Mouse (Mus musculus) lung, adult 2 months (tissue): ENCODE measurements around the gene Mrps6. TPM values are rescaled to one million over a fixed set of nuclear protein-coding genes. Genes with fewer than 3 reads are reported as not detected.
"Not testable (repeated sequence)": the region's sequence is repeated elsewhere in the genome, so short reads cannot be mapped to it uniquely, and the experiment has no call there.

Experiments
- DNase-seq: peaks from one replicate; pipeline ENCODE4 v3.0.0; 2022
- H3K4me1 ChIP-seq: fragments of 200-500 bp; 2 replicates; pipeline ENCODE4 v1.6.1; 2011; ENCODE audit warnings: low read length; ENCODE audit not compliant: control insufficient read depth, insufficient read depth
- H3K4me3 ChIP-seq: fragments of 200-500 bp; replicated peaks from 2 replicates; pipeline ENCODE3; 2011; ENCODE audit warnings: low read depth, mild to moderate bottlenecking, control low read depth, low read length; ENCODE audit errors: extremely low read depth
- CTCF ChIP-seq: fragments of 200-500 bp; IDR thresholded peaks from 2 replicates; pipeline ENCODE4 v1.5.1; 2011; ENCODE audit warnings: mild to moderate bottlenecking, low read length, control low read depth; ENCODE audit not compliant: insufficient read depth
- POLR2A ChIP-seq: fragments of 200-500 bp; IDR thresholded peaks from 2 replicates; pipeline ENCODE4 v1.6.1; 2011; ENCODE audit warnings: low read depth, mild to moderate bottlenecking, control low read depth, low read length, borderline replicate concordance; ENCODE audit errors: extremely low read depth
- WGBS: fragments of 180-500 bp; shearing (Covaris S2); methylation state at CpG from one replicate; pipeline ENCODE4 v1.1.7; 2018; 5-methylcytosine and 5-hydroxymethylcytosine counted together
- polyA plus RNA-seq: library from polyadenylated mRNA; depleted of rRNA; stranded (reverse); fragments of >200 nt; gene quantifications from 2 replicates; pipeline ENCODE4 v1.2.3, GENCODE M21; 2012

Mrps6 gene
- polyA plus RNA-seq, 1 experiment = 15.7 TPM

- Histone ChIP-seq H3K4me1 (no peaks in the 10 kb centered on the region), H3K4me3 (no peak overlapping the region)
- WGBS = 88% methylated on average over 16 of the region's 16 CpGs
- DNase-seq = no peak
- TF ChIP-seq CTCF = no peak
- no peak for TF ChIP-seq POLR2A
Measured at GRCm38 (mm10) chr16:92099598-92099997, 41.5 kb downstream of the Mrps6 start.

DNA sequence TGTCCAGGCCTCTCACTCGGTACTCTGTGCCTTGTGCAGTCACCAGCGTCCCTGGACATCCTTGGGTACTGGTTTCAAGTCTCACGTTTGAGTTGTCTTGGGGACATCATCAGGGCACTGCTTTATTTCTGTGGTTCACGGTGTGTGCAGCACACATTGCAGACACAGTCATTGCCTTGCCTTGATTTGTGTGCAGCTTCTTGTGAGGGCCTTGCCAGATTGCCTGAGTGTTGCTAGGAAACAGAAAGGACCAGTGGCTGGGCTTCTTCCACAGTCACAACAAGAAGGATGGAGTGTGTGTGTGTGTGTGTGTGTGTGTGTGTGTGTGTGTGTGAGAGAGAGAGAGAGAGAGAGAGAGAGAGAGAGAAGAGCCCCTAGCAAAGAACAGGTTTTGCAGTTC lies 42.0 kb downstream of the Mrps6 start:
- DNase-seq = no peak
- TF ChIP-seq POLR2A = no peak
- TF ChIP-seq CTCF = no peak
- 80% methylated on average over 4 of the region's 4 CpGs for WGBS
- H3K4me3 ChIP-seq = no peak overlapping the region
- no peaks in the 10 kb centered on the region for H3K4me1 ChIP-seq

GRCm38 (mm10) chr16:92102115-92102514 lies 44.0 kb downstream of the Mrps6 start:
- WGBS = 85% methylated on average over 5 of the region's 5 CpGs
- no peaks in the 10 kb centered on the region for H3K4me1 ChIP-seq
- no peak overlapping the region for H3K4me3 ChIP-seq
- TF ChIP-seq POLR2A (no peak), CTCF (no peak)
- no peak for DNase-seq

- 92% methylated on average over 7 of the region's 7 CpGs for WGBS
- H3K4me3 ChIP-seq, H3K4me1 ChIP-seq, DNase-seq: not testable (repeated sequence)
Measured at GRCm38 (mm10) chr16:92102931-92103330, 44.9 kb downstream of the Mrps6 start.

- TF ChIP-seq CTCF (no peak), POLR2A (no peak)
- H3K4me3 ChIP-seq = no peak overlapping the region
- no peaks in the 10 kb centered on the region for H3K4me1 ChIP-seq
- DNase-seq = no peak
- WGBS = 60% methylated on average over 9 of the region's 9 CpGs
Measured at GRCm38 (mm10) chr16:92103572-92104331, 45.7 kb downstream of the Mrps6 start.

- WGBS = 88% methylated on average over 2 of the region's 2 CpGs
- no peak for DNase-seq
- H3K4me3 ChIP-seq = no peak overlapping the region
- H3K4me1 ChIP-seq = no peaks in the 10 kb centered on the region
- TF ChIP-seq CTCF (no peak), POLR2A (no peak)
Measured at GRCm38 (mm10) chr16:92104332-92104590, 46.2 kb downstream of the Mrps6 start.

DNA sequence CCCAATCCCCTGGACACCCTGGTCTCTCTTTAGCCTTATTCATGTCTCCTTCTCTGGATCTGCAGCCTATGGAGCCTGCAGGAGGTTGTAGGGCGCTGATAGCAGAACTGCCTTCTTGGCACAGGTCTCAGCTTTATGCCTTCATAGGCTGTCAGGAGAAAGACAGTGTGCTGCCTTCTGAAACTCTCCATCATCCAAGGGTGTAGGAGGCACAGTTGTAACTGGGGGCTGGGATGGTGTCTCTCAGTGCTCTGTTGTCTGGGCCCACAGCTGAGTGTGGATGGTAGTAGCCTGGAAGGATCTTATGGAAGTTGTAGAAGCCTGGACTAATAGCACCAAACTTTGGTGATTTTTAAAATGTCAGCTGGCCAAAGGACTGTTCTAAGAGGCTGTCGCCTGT lies 46.9 kb downstream of the Mrps6 start:
- TF ChIP-seq CTCF = no peak
- TF ChIP-seq POLR2A = no peak
- Histone ChIP-seq H3K4me1 (no peaks in the 10 kb centered on the region), H3K4me3 (no peak overlapping the region)
- DNase-seq = no peak
- 100% methylated on average over 2 of the region's 2 CpGs for WGBS

- no peaks in the 10 kb centered on the region for H3K4me1 ChIP-seq
- 66% methylated on average over 3 of the region's 3 CpGs for WGBS
Measured at GRCm38 (mm10) chr16:92105631-92106030, 47.6 kb downstream of the Mrps6 start.

DNA sequence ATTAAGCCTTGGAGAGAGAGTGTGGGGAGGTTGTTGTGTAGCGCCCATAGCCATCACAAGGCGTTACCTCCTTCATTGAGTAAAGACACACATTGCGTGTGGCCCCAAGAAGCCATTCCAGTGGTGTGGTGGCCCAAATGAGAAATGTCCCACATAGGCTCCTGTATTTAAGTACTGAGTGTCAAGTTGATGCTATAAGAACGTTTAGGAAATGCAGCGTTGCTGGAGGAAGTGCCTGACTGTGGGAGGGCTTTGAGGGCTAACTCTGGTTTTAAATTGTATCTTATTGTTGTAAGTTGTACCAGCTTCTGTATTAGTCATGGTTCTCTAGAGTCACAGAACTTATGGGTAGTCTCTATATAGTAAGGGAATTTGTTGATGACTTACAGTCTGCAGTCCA lies 49.3 kb downstream of the Mrps6 start:
- TF ChIP-seq CTCF (no peak), POLR2A (no peak)
- Histone ChIP-seq H3K4me3 (no peak overlapping the region), H3K4me1 (no peaks in the 10 kb centered on the region)
- DNase-seq = no peak
- 89% methylated on average over 5 of the region's 5 CpGs for WGBS

More at GRCm38 (mm10) chr16:92105631-92106030, 47.6 kb downstream of the Mrps6 start:
- TF ChIP-seq POLR2A = no peak
- TF ChIP-seq CTCF = no peak
- peak; percentile 7 for DNase-seq
- H3K4me3 ChIP-seq = no peak overlapping the region

- no peak for DNase-seq
- 80% methylated on average over 5 of the region's 5 CpGs for WGBS
Measured at GRCm38 (mm10) chr16:92114706-92115241, 56.7 kb downstream of the Mrps6 start.

More at GRCm38 (mm10) chr16:92114706-92115241, 56.7 kb downstream of the Mrps6 start:
- Histone ChIP-seq H3K4me1 (no peaks in the 10 kb centered on the region), H3K4me3 (no peak overlapping the region)
- TF ChIP-seq CTCF (no peak), POLR2A (no peak)
